Mouse (Mus musculus) CH12.LX (cell line): Measurements from ENCODE around the gene Bms1.
A peak's percentile ranks its signal among the peaks of the same experiment; 100 is the strongest.

ENCODE experiments used
- BHLHE40 ChIP-seq: IDR thresholded peaks from 2 replicates; pipeline ENCODE4 v1.6.1; 2011; ENCODE audit warnings: mild to moderate bottlenecking, low read depth, low read length, improper control_type of control experiment
- CTCF ChIP-seq, 2 experiments: IDR thresholded peaks in 1 of 2; conservative IDR thresholded peaks in 1 of 2; 2 replicates each; pipeline ENCODE4 v1.5.1; 2011 to 2012; ENCODE audit warnings: low read depth in 2 of 2, low read length in 2 of 2, improper control_type of control experiment in 1 of 2, inconsistent platforms in 1 of 2, mild to moderate bottlenecking in 1 of 2, moderate library complexity in 1 of 2
- EP300 ChIP-seq: IDR thresholded peaks from 2 replicates; pipeline ENCODE4 v1.6.1; 2011; ENCODE audit warnings: low read length, improper control_type of control experiment
- HCFC1 ChIP-seq: IDR thresholded peaks from 2 replicates; pipeline ENCODE4 v1.6.1; 2012; ENCODE audit warnings: low read depth, mild to moderate bottlenecking, inconsistent platforms, low read length, improper control_type of control experiment
- MAFK ChIP-seq: IDR thresholded peaks from 2 replicates; pipeline ENCODE4 v1.6.1; 2011; ENCODE audit warnings: low read length, improper control_type of control experiment; ENCODE audit not compliant: insufficient replicate concordance
- MAZ ChIP-seq: IDR thresholded peaks from 2 replicates; pipeline ENCODE4 v1.6.1; 2012; ENCODE audit warnings: low read depth, mild to moderate bottlenecking, inconsistent platforms, low read length, improper control_type of control experiment, moderate library complexity
- POLR2A ChIP-seq: IDR thresholded peaks from 2 replicates; pipeline ENCODE4 v1.6.1; 2011; ENCODE audit warnings: low read depth, mild to moderate bottlenecking, improper control_type of control experiment, low read length
- RCOR1 ChIP-seq: conservative IDR thresholded peaks from 2 replicates; pipeline ENCODE4 v1.6.1; 2012; ENCODE audit warnings: low read depth, mild to moderate bottlenecking, inconsistent platforms, low read length, improper control_type of control experiment
- ZC3H11A ChIP-seq: IDR thresholded peaks from 2 replicates; pipeline ENCODE4 v1.6.1; 2012; ENCODE audit warnings: low read depth, mild to moderate bottlenecking, inconsistent platforms, low read length, improper control_type of control experiment

- TF ChIP-seq CTCF (conservative IDR thresholded peaks at IDR 0.05 in 1 of 2, IDR thresholded peaks at IDR 0.05 in 1 of 2; ENCODE audit: low read depth in 2 of 2, low read length in 2 of 2) (no peak), HCFC1 (peak; percentile 57), BHLHE40 (peak; percentile 42), EP300 (no peak), MAZ (0 out of 2 replicates have a peak, but pooled peaks have one; percentile 32), ZC3H11A (no peak), MAFK (no peak), RCOR1 (no peak), POLR2A (peak; percentile 70)
Observed at GRCm38 (mm10) chr6:118455042-118455631, 35.9 kb upstream of the Bms1 start, which contains the start of gene Zfp248.
